Mouse (Mus musculus) intestine, embryonic 16.5 days (tissue): Measurements from ENCODE around the gene Rnf186. TPM values are rescaled to one million over a fixed set of nuclear protein-coding genes. Genes with fewer than 3 reads are reported as not detected.

ENCODE experiments used
- ATAC-seq: fragments of 200-750 bp; cut with Nextera tagmentation; 2 replicates; pipeline ENCODE4 v1.8.0; 2017; ENCODE audit warnings: moderate TSS enrichment, moderate library complexity
- H3K27ac ChIP-seq: fragments of 300-500 bp; sonication (generic); 2 replicates; pipeline ENCODE4 v1.5.1; 2014; ENCODE audit warnings: mild to moderate bottlenecking, low read length
- H3K27me3 ChIP-seq: fragments of 300-500 bp; sonication (generic); replicated peaks from 2 replicates; pipeline ENCODE4 v1.6.1; 2014; ENCODE audit warnings: low read length, control low read depth, mixed read lengths; ENCODE audit not compliant: control insufficient read depth, insufficient read depth
- H3K36me3 ChIP-seq: fragments of 300-500 bp; sonication (generic); 2 replicates; pipeline ENCODE4 v1.6.1; 2014; ENCODE audit warnings: low read length, control low read depth; ENCODE audit not compliant: control insufficient read depth, insufficient read depth
- H3K4me1 ChIP-seq: fragments of 300-500 bp; sonication (generic); 2 replicates; pipeline ENCODE4 v1.6.1; 2014; ENCODE audit warnings: low read length, control low read depth, mixed read lengths; ENCODE audit not compliant: control insufficient read depth, insufficient read depth
- H3K4me2 ChIP-seq: fragments of 300-500 bp; sonication (generic); 2 replicates; pipeline ENCODE4 v1.6.1; 2014; ENCODE audit warnings: low read depth, low read length, control low read depth
- H3K4me3 ChIP-seq: fragments of 300-500 bp; sonication (generic); 2 replicates; pipeline ENCODE4 v1.5.1; 2014; ENCODE audit warnings: mild to moderate bottlenecking, low read length
- H3K9ac ChIP-seq: fragments of 300-500 bp; sonication (generic); 2 replicates; pipeline ENCODE4 v1.6.1; 2014; ENCODE audit warnings: low read depth, low read length
- H3K9me3 ChIP-seq: fragments of 300-500 bp; sonication (generic); 2 replicates; pipeline ENCODE4 v1.6.1; 2016; ENCODE audit warnings: low read length, control low read depth; ENCODE audit not compliant: control insufficient read depth
- WGBS: fragments of 180-500 bp; shearing (Covaris S2); extraction: QIAGEN DNeasy Blood & Tissue Kit; methylation state at CpG from one replicate; pipeline ENCODE4 v1.1.7; 2014; 5-methylcytosine and 5-hydroxymethylcytosine counted together
- polyA plus RNA-seq: library from polyadenylated mRNA; unstranded; fragments of >200 nt; fragmentation: Nextera tagmentation; extraction: Ambion mirVana; gene quantifications from 2 replicates; pipeline ENCODE4 v1.2.1, GENCODE M21; 2015

Gene Rnf186
- polyA plus RNA-seq, 1 experiment from 2014 or later = 106 TPM

DNA sequence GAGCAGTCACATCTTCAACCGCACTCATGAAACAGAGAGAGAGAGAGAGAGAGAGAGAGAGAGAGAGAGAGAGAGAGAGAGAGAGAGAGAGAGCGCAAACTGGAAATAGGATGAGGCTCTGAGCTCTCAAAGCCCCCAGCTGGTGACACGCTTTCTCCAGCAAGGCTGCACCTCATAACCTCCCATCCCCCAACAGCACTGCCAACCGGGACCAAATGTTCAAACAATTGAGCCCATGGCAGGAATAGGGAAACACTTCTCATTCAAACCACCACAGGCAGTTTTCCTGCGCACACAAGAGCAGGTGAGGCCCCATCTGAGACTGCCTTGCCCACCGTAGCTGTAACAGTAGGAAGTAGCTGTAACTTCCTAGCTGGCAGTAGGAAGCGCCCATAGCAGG, 25.5 kb upstream of the Rnf186 start:
- H3K4me2 ChIP-seq = no peak overlapping the region
- peak overlapping the region; percentile 67 for H3K27ac ChIP-seq
- H3K9ac ChIP-seq = 0 out of 2 replicates have a peak overlapping the region, but pooled peaks have one; percentile 24
- no peaks in the 10 kb centered on the region for H3K9me3 ChIP-seq
- WGBS = 35% methylated on average over 7 of the region's 7 CpGs
- H3K36me3 ChIP-seq = no peaks in the 10 kb centered on the region
- H3K4me1 ChIP-seq = peaks cover 22% of the 10 kb centered on the region
- no peaks in the 10 kb centered on the region for H3K27me3 ChIP-seq
- H3K4me3 ChIP-seq = no peak overlapping the region
- 0 out of 2 replicates have a peak, but pooled peaks have one; percentile 1 for ATAC-seq

DNA sequence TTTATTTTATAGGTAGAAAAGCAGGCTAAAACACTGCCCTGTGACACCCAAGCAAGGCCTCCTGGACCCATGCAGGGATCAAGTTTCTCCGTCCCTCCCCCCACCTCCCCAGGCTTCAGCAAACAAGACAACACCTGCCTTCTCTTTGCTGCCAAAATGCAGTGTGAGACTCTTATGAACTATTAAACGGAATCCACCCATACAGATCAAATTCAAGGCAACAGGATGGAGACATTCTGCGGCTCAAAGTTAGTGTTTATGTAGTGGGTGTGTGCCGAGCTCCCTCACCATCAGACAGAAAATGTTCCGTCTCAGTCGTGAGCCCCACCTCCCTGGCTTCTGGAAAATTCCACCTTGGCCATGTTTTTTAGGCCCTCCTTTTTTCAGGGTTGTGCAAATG, 24.9 kb upstream of the Rnf186 start:
- WGBS = 29% methylated on average over 6 of the region's 6 CpGs
- H3K4me2 ChIP-seq = no peak overlapping the region
- no peak overlapping the region for H3K4me3 ChIP-seq
- peak; percentile 21 for ATAC-seq
- no peaks in the 10 kb centered on the region for H3K36me3 ChIP-seq
- peaks cover 22% of the 10 kb centered on the region for H3K4me1 ChIP-seq
- peak overlapping the region; percentile 24; the same call in 1 of the 2 replicates for H3K9ac ChIP-seq
- no peaks in the 10 kb centered on the region for H3K9me3 ChIP-seq
- peak overlapping the region; percentile 67 for H3K27ac ChIP-seq
- no peaks in the 10 kb centered on the region for H3K27me3 ChIP-seq

DNA sequence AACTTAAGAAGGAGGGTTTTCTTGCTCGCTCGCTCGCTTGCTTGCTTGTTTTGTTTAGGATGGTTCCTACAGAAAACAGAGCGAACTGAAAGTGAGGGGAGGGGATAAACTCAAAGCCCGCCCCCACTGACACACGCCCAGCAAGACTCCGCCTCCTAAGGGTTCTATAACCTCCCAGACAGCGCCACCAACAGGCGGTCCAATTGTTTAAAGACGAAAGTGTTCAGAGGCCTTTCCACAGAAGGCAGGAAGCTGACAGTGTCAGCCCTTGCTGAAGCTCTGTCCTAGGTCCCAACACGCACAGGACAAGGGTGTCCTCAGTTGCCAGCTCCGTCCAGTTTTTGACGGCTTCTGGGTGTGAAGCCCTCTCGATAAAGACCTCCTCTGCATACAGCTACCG, 23.2 kb upstream of the Rnf186 start:
- Histone ChIP-seq H3K4me1 (peaks cover 16% of the 10 kb centered on the region), H3K4me2 (peak overlapping the region; percentile 20), H3K9ac (no peak overlapping the region), H3K4me3 (peak overlapping the region; percentile 20), H3K27ac (no peak overlapping the region), H3K9me3 (no peaks in the 10 kb centered on the region), H3K27me3 (no peaks in the 10 kb centered on the region), H3K36me3 (no peaks in the 10 kb centered on the region)
- 33% methylated on average over 15 of the region's 15 CpGs for WGBS
- 0 out of 2 replicates have a peak, but pooled peaks have one; percentile 28 for ATAC-seq

DNA sequence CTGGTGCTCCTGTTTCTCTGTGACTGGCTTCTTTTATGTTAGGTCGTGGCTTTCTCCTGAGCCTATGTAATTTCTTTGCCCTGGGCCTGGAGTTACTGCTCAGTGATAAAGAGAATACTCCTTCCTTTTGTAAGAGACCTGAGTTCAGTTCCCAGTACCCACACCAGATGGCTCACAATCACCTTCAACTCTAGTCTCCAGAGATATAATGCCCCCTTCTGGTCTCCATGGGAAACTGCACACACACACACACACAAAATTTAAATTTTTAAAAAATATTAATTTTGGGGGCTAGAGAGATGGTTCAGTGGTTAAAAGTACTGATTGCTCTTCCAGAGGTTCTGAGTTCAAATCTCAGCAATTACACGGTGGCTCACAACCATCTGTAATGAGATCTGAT, 18.7 kb upstream of the Rnf186 start:
- WGBS = 89% methylated on average over 2 of the region's 2 CpGs
- Histone ChIP-seq H3K36me3 (no peaks in the 10 kb centered on the region), H3K9me3 (no peaks in the 10 kb centered on the region), H3K9ac (no peak overlapping the region), H3K4me3 (no peak overlapping the region), H3K4me2 (no peak overlapping the region), H3K27ac (no peak overlapping the region), H3K4me1 (0 out of 2 replicates have a peak, but pooled peaks cover 2% of the 10 kb centered on the region), H3K27me3 (no peaks in the 10 kb centered on the region)
- no peak for ATAC-seq

DNA sequence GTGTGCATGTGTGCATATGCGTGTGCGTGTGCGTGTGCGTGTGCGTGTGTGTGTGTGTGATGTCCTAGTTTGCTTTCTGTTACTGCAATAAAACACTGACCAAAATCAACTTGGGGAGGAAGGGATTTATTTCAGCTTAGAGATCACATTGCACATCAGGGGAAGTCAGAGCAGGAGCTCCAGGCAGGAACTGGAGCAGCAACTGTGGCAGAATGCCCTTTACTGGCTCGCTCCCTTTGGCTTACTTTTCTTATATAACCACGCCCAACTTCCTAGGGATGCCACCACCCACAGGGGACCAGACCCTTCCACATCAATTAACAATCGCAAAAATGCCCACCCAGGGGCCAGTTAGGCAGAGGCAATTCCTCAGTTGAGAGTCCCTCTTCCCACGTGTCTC, 8.3 kb upstream of the Rnf186 start:
- Histone ChIP-seq H3K36me3 (no peaks in the 10 kb centered on the region), H3K27ac (no peak overlapping the region), H3K9ac (no peak overlapping the region), H3K4me1 (no peaks in the 10 kb centered on the region), H3K27me3 (no peaks in the 10 kb centered on the region), H3K4me2 (no peak overlapping the region), H3K9me3 (no peaks in the 10 kb centered on the region), H3K4me3 (no peak overlapping the region)
- WGBS = 87% methylated on average over 9 of the region's 9 CpGs
- ATAC-seq = no peak

DNA sequence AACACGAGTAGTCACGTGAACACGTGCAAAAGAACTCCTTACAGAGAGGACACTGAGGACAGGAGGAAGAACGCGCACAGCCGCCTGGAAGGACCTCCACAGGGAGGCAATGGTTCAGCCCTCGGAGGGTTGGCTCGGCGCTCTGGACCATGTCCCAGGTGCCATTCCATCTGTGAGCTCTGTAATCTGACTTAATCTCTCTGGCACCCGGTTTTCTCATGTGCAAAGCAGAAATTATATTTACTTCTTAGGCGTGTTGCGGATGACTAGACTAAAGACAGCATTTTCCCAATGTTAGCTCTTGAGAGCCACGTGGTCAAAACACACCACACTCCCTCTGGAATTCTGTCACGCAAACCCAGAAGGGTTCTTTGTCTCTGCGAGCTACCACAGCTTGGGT, 7.8 kb upstream of the Rnf186 start:
- no peak overlapping the region for H3K27ac ChIP-seq
- ATAC-seq = no peak

DNA sequence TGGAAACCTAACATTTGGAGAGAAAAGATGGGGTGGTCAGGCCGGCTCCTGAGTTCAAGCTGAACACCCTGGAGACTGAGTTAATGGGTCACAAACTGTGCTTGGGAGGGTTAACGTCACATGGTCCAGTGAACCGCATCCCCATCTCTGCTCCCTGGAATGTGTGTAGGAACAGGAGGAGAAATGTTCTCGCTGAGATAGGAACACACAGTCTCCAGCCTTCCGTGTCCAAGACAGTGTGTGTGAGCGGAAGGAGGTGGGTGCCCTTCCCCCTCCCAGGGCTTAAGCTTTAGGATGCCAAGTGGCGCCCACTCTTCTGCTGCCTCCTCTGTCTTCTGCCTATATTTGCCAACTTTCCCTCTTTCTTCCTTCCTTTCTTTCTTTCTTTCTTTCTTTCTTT, 7.0 kb upstream of the Rnf186 start:
- 77% methylated on average over 7 of the region's 7 CpGs for WGBS
- no peak overlapping the region for H3K9ac ChIP-seq
- H3K4me2 ChIP-seq = no peak overlapping the region
- ATAC-seq = no peak
- no peak overlapping the region for H3K4me3 ChIP-seq
- peaks cover under 1% of the 10 kb centered on the region; the same call in 1 of the 2 replicates for H3K4me1 ChIP-seq
- H3K36me3 ChIP-seq = no peaks in the 10 kb centered on the region
- no peak overlapping the region for H3K27ac ChIP-seq
- H3K27me3 ChIP-seq = no peaks in the 10 kb centered on the region
- no peaks in the 10 kb centered on the region for H3K9me3 ChIP-seq

More for the DNA sequence above, 7.8 kb upstream of the Rnf186 start:
- Histone ChIP-seq H3K9ac (no peak overlapping the region), H3K4me1 (no peaks in the 10 kb centered on the region), H3K4me2 (no peak overlapping the region), H3K9me3 (no peaks in the 10 kb centered on the region), H3K4me3 (no peak overlapping the region), H3K27me3 (no peaks in the 10 kb centered on the region), H3K36me3 (no peaks in the 10 kb centered on the region)
- WGBS = 83% methylated on average over 15 of the region's 15 CpGs

DNA sequence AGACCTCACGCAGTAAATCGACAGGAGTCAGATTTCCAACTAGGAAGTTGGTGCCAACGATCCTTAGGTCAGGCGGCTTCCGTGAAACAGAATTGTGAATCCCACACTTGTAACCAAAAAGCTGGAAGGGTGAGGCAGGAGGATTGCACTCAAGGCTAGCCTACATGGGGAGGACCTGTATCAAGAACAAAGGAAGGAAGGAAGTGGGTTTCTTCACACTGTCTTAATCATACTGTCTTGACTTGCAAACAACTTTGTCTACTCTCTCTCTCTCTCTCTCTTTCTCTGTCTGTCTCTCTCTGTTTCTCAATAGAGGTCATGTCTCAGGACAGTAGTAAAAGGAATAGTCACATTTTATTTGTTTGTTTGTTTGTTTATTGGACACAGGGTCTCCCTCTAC, 4.2 kb upstream of the Rnf186 start:
- no peak for ATAC-seq
- 87% methylated on average over 5 of the region's 5 CpGs for whole genome bisulfite sequencing

DNA sequence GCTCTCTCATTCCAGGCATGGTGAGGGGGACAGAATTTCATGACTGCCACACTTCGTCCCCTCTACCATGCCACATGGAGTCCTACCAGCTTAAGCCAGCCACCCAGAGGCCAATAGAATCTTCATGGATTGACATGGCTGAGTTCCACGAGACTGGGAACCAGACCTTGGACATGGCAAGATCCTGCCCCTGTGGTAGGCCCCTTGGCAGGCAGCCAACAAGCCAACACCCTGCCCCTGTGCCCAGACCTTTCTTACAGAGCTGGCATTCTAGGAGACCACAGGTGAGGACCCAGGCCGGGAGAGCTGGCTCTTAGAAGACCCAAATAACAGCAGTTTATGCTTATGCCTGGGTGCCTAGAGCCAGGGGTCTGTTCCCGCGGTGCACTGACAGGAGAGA, 1.0 kb upstream of the Rnf186 start:
- Histone ChIP-seq H3K9ac (peak overlapping the region; percentile 15; the same call in 1 of the 2 replicates), H3K27me3 (no peaks in the 10 kb centered on the region), H3K4me3 (no peak overlapping the region), H3K36me3 (no peaks in the 10 kb centered on the region), H3K27ac (peak overlapping the region; percentile 88), H3K9me3 (no peaks in the 10 kb centered on the region), H3K4me1 (peaks cover 9% of the 10 kb centered on the region; the same call in 1 of the 2 replicates), H3K4me2 (peak overlapping the region; percentile 32; the same call in 1 of the 2 replicates)
- peak; percentile 26 for ATAC-seq
- 48% methylated on average over 5 of the region's 5 CpGs for WGBS

More for the DNA sequence above, 4.2 kb upstream of the Rnf186 start:
- Histone ChIP-seq H3K4me3 (no peak overlapping the region), H3K4me1 (peaks cover 9% of the 10 kb centered on the region; the same call in 1 of the 2 replicates), H3K27me3 (no peaks in the 10 kb centered on the region), H3K4me2 (no peak overlapping the region), H3K27ac (no peak overlapping the region), H3K9me3 (no peaks in the 10 kb centered on the region), H3K9ac (no peak overlapping the region), H3K36me3 (no peaks in the 10 kb centered on the region)

DNA sequence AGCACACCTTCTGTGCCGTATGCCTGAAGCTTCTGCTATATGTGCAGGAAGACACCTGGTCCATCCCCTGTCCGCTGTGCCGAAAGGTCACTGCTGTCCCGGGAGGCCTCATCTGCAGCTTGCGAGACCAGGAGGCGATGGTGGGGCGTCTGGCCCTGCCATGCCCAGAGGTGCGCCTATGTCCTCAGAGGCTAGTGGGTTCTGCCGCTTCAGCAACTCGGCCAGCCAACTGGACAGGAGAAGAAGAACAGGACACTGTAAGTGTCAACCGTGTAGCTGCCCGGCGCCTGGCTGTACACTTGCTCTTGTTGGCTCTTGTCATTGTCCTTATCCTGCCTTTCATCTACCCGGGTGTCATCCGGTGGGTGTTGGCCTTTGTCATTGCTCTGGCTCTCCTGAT, 573 bp downstream of the Rnf186 start:
- 50% methylated on average over 15 of the region's 15 CpGs for WGBS
- peak overlapping the region; percentile 59 for H3K4me3 ChIP-seq
- no peaks in the 10 kb centered on the region for H3K36me3 ChIP-seq
- peak overlapping the region; percentile 83 for H3K9ac ChIP-seq
- H3K27me3 ChIP-seq = no peaks in the 10 kb centered on the region
- no peak overlapping the region for H3K4me2 ChIP-seq
- ATAC-seq = no peak; the same call in 1 of the 2 replicates
- peaks cover 16% of the 10 kb centered on the region; the same call in 1 of the 2 replicates for H3K4me1 ChIP-seq
- H3K9me3 ChIP-seq = no peaks in the 10 kb centered on the region
- H3K27ac ChIP-seq = peak overlapping the region; percentile 96
